Mouse (Mus musculus) mouse embryonic stem cell (cell line): Measurements from ENCODE around the gene Hlcs.

ENCODE experiments used
- in situ Hi-C, 2 experiments: fragments of 300-500 bp; cut with MboI; formaldehyde crosslinking; loops; 1 replicate in 1 of 2; 3 replicates in 1 of 2; pipeline ENCODE4 v1.14.3; 2019 to 2020; ENCODE audit warnings: low sequenced_read_pairs in 2 of 2, low pct_unique_long_range_greater_than_20kb in 1 of 2, mixed read lengths in 1 of 2; ENCODE audit not compliant: unreplicated experiment in 1 of 2

Hlcs gene

DNA sequence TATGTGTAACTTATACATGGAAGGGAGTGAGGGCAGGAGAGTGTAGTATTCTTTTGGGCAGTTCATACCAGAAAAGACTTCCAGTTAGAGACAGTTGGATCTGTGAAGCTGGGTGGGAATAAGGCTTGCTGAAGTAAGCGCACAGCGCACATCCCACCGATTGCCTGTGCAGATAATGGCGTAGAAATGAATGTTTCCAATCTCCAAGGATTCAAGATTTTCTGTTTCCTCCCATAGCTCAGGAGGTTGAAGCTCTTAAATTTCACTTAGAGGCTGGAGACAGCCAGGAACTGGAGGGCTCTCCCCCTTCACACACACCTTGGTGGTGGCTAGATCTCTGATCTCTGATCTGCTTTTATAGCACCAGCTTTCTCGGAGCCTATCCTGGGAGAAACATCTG lies 231.8 kb downstream of the Hlcs start:
- in situ Hi-C loops: loop anchor here in 1 of 2 experiments (25.0 kb wide), 1 partner anchor 181 kb away; no protein-coding TSS in a partner anchor

DNA sequence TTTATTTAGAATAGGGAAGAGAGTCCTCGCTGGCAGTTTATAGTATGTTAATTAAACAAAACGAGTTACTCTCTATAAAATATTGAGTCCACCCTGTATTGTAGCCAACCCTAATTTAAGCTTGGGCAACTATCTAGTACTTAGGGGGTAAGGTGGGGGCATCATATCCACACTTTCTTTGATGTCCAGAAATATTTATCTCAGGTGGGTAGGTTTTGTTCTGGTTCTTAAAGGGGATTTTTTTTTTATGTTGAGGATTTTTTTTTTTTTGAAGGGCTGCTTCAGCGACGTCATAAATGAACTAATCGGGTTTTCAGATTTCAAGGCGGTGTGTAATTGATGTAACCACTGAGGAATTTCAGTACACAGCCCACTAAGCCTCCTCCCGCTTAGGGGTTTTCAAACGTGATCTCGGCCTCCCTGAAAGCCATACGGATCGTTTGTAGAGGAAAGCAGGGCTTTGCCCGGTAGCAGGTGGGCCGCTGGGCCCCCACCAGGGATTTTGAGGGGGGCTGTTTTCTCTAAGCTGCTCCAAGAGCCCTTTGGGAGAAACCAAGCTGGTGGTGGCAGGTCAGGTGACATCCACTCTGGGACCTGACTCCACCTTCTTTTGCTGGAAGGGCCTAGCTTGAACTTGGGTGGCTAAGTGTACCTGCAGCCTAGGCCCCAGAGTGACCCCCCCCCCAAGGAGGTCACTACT lies 233.4 kb downstream of the Hlcs start:
- in situ Hi-C loops: loop anchor here in 1 of 2 experiments (25.0 kb wide), 1 partner anchor 182 kb away; no protein-coding TSS in a partner anchor

DNA sequence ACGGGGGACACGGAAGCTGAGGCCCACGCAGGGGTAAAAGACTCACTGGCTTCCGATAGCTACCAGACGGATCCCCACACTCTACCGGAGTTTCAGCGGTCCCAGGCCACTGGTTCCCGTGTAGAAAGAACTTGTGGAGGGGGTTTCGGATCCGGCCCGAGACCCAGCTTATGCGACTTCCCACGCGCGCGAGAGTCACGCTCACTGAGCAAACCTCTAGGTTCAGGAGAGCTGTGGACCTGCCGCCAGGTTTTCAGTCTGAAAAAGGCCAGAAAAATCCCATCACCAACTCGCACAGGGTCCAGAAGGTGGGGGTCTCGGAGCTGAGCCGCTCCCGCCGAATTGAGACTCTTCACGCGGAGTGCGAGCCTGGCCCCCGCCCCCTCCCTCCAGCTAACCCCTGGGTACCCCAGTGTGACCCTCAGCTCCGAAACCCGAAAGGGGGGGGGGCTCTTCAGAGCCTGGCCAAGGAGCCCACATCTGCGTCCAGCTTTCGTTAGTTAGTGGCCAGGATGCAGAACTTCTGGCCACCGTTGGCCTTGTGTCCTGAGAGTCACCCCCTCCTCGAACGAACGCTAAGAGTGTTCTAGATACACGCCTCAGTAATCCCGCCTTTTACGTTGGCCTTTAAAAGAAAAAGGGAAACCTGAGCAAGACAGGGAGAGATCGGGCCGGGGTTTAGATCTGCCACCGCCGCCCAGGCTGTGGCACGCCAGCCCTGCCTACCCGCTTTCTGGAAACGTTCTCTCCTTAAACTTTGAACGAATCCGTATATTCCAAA lies 234.1 kb downstream of the Hlcs start:
- in situ Hi-C loops: loop anchor here in 1 of 2 experiments (25.0 kb wide), 1 partner anchor 183 kb away; no protein-coding TSS in a partner anchor
